In genomic region chr19:37360044-37360443, GRCm38 (mm10) we compare ENCODE assay signal across 19 mouse cellular contexts. TPM values are rescaled to one million over a fixed set of nuclear protein-coding genes. Genes with fewer than 3 reads are reported as not detected.
DNase-seq lines count a peak whose midpoint lies in the region; ATAC-seq and TF ChIP-seq lines count a peak whose summit lies in the region.
"Had no signal": no experiment of that assay in that cellular context is flagged by ENCODE, and none has a peak within 500 bp of the region (broad histone marks: within the 10 kb centered on the region; RNA-seq: fewer than 3 reads in every experiment).

No protein-coding gene starts in this region.

- TF ChIP-seq EP300 in MEL (IDR thresholded peaks at IDR 0.05; ENCODE audit: low read depth in 1 of 2, low read length in 2 of 2), result peak; percentile 65 to 71

- H3K9ac ChIP-seq in MEL (ENCODE audit: control insufficient read depth, low read depth, low read length, poor library complexity, severe bottlenecking), result no peak overlapping the region
- H3K9ac ChIP-seq: embryonic facial prominence, embryonic 12.5 days; forebrain, embryonic 13.5 days; forebrain, embryonic 15.5 days; forebrain, postnatal 0 days had no signal

- ATAC-seq in megakaryocyte progenitor cell, adult 5-6 weeks (replicated peaks; ENCODE audit: poor library complexity), result peak; percentile 83
- ATAC-seq: forebrain, embryonic 13.5 days; forebrain, embryonic 15.5 days; forebrain, postnatal 0 days had no signal

- no peak for TF ChIP-seq CTCF in MEL (IDR thresholded peaks at IDR 0.05 in 2 of 3, conservative IDR thresholded peaks at IDR 0.05 in 1 of 3; ENCODE audit: control insufficient read depth in 1 of 3, insufficient read depth in 1 of 3, low read depth in 2 of 3, low read length in 3 of 3, poor library complexity in 1 of 3, severe bottlenecking in 1 of 3)

- H3K79me2 ChIP-seq in MEL (ENCODE audit: control insufficient read depth, insufficient read depth, low read length, poor library complexity), result peaks cover 11% of the 10 kb centered on the region

- 73% methylated on average over 5 of the region's 5 CpGs for WGBS in embryonic facial prominence, embryonic 10.5 days

- no peak for TF ChIP-seq POLR2A in MEL (IDR thresholded peaks at IDR 0.05; ENCODE audit: control insufficient read depth in 1 of 2, insufficient read depth in 1 of 2, low read depth in 1 of 2, low read length in 2 of 2, poor library complexity in 1 of 2)

- no peaks in the 10 kb centered on the region for H3K27me3 ChIP-seq in MEL (ENCODE audit: control insufficient read depth in 1 of 2, insufficient read depth in 2 of 2, low read length in 2 of 2)
- H3K27me3 ChIP-seq in embryonic facial prominence, embryonic 10.5 days (replicated peaks; ENCODE audit: low read depth, poor library complexity, severe bottlenecking), result no peaks in the 10 kb centered on the region
- H3K27me3 ChIP-seq: embryonic facial prominence, embryonic 12.5 days; forebrain, embryonic 13.5 days; forebrain, embryonic 15.5 days had no signal

- DNase-seq in 416B (ENCODE audit: low read depth) (peak; percentile 73), MEL (ENCODE audit: low read depth, low spot score) (peak; percentile 55)
- DNase-seq in embryonic facial prominence, embryonic 10.5 days (ENCODE audit: low spot score), result no peak
- no peak for DNase-seq in lung, postnatal 10 days
- DNase-seq in gastrocnemius, adult 8-10 months (ENCODE audit: low spot score in 2 of 2), result no peak
- DNase-seq: adrenal gland, adult 2 months; adrenal gland, postnatal 10 days; adrenal gland, postnatal 25 days; cerebellum, adult 11-12 months; cerebellum, adult 2 months; cerebellum, adult 9-10 months; cerebellum, postnatal 10 days; cerebellum, postnatal 25 days; embryo, embryonic 11 days; forebrain, postnatal 0 days had no signal

- H3K9me3 ChIP-seq in MEL (replicated peaks; ENCODE audit: insufficient read depth, low read length), result no peaks in the 10 kb centered on the region
- no peaks in the 10 kb centered on the region for H3K9me3 ChIP-seq in embryonic facial prominence, embryonic 10.5 days
- H3K9me3 ChIP-seq: embryonic facial prominence, embryonic 12.5 days; forebrain, embryonic 13.5 days; forebrain, embryonic 15.5 days had no signal

- no peak overlapping the region; the same call in 1 of the 2 replicates for H3K27ac ChIP-seq in MEL (ENCODE audit: control insufficient read depth, low read depth, low read length)
- no peak overlapping the region for H3K27ac ChIP-seq in embryonic facial prominence, embryonic 10.5 days (replicated peaks)
- H3K27ac ChIP-seq: embryonic facial prominence, embryonic 12.5 days; forebrain, embryonic 13.5 days; forebrain, embryonic 15.5 days had no signal

- no peak for TF ChIP-seq RAD21 in MEL (IDR thresholded peaks at IDR 0.05; ENCODE audit: low read depth, low read length)

- no peak overlapping the region for H3K4me3 ChIP-seq in MEL (ENCODE audit: control insufficient read depth in 1 of 2, insufficient read depth in 1 of 2, low read depth in 2 of 2, low read length in 2 of 2)
- no peak overlapping the region for H3K4me3 ChIP-seq in embryonic facial prominence, embryonic 10.5 days
- H3K4me3 ChIP-seq: embryonic facial prominence, embryonic 12.5 days; forebrain, embryonic 13.5 days; forebrain, embryonic 15.5 days had no signal

- peaks cover 0 to 10% of the 10 kb centered on the region in 2 experiments; a peak in 2 of 4 replicates for H3K36me3 ChIP-seq in MEL (ENCODE audit: control insufficient read depth in 1 of 2, insufficient read depth in 2 of 2, low read length in 2 of 2)
- no peaks in the 10 kb centered on the region for H3K36me3 ChIP-seq in embryonic facial prominence, embryonic 10.5 days (replicated peaks)
- H3K36me3 ChIP-seq: embryonic facial prominence, embryonic 12.5 days; forebrain, embryonic 15.5 days had no signal

- H3K4me1 ChIP-seq in MEL (ENCODE audit: control insufficient read depth in 1 of 2, insufficient read depth in 2 of 2, low read length in 2 of 2), result peaks cover 5 to 6% of the 10 kb centered on the region in 2 experiments; a peak in 3 of 4 replicates
- 0 out of 2 replicates have a peak, but pooled peaks cover 4% of the 10 kb centered on the region for H3K4me1 ChIP-seq in embryonic facial prominence, embryonic 10.5 days
- H3K4me1 ChIP-seq: embryonic facial prominence, embryonic 12.5 days had no signal

TF ChIP-seq in MEL, 35 proteins besides CTCF, POLR2A, EP300 and RAD21:
- TF ChIP-seq MAZ (IDR thresholded peaks at IDR 0.05; ENCODE audit: low read depth, low read length), result no peak
- peak; percentile 73; the same call in 1 of the 2 replicates for TF ChIP-seq GATA1 (IDR thresholded peaks at IDR 0.05; ENCODE audit: low read depth, low read length)
- TF ChIP-seq E2F4 (IDR thresholded peaks at IDR 0.05; ENCODE audit: borderline replicate concordance, low read depth, low read length), result no peak
- no peak for TF ChIP-seq POLR2AphosphoS5 (IDR thresholded peaks at IDR 0.05; ENCODE audit: borderline replicate concordance, low read depth, low read length)
- no peak for TF ChIP-seq MXI1 (IDR thresholded peaks at IDR 0.05; ENCODE audit: low read depth, low read length)
- TF ChIP-seq TCF12 (IDR thresholded peaks at IDR 0.05; ENCODE audit: low read depth, low read length), result peak; percentile 40; the same call in 1 of the 2 replicates
- TF ChIP-seq MAX (IDR thresholded peaks at IDR 0.05; ENCODE audit: low read length), result no peak
- no peak for TF ChIP-seq CHD1 (IDR thresholded peaks at IDR 0.05; ENCODE audit: low read depth, low read length)
- TF ChIP-seq CHD2 (IDR thresholded peaks at IDR 0.05; ENCODE audit: low read length), result no peak
- no peak for TF ChIP-seq ZNF384 (IDR thresholded peaks at IDR 0.05; ENCODE audit: low read depth, low read length)
- no peak for TF ChIP-seq ZC3H11A (IDR thresholded peaks at IDR 0.05; ENCODE audit: low read depth, low read length)
- TF ChIP-seq TAL1 (IDR thresholded peaks at IDR 0.05; ENCODE audit: low read length), result peak; percentile 54
- no peak for TF ChIP-seq SIN3A (IDR thresholded peaks at IDR 0.05; ENCODE audit: low read length)
- TF ChIP-seq ETS1 (IDR thresholded peaks at IDR 0.05; ENCODE audit: low read depth, low read length), result peak; percentile 77
- TF ChIP-seq BHLHE40 (IDR thresholded peaks at IDR 0.05; ENCODE audit: borderline replicate concordance, low read depth, low read length), result no peak
- TF ChIP-seq NRF1 (IDR thresholded peaks at IDR 0.05; ENCODE audit: insufficient read depth, low read depth, low read length, poor library complexity, severe bottlenecking), result no peak
- no peak for TF ChIP-seq UBTF (IDR thresholded peaks at IDR 0.05; ENCODE audit: borderline replicate concordance, insufficient read depth, low read depth, low read length)
- TF ChIP-seq HCFC1 (IDR thresholded peaks at IDR 0.05; ENCODE audit: low read depth, low read length), result no peak
- no peak for TF ChIP-seq JUND (IDR thresholded peaks at IDR 0.05; ENCODE audit: low read depth, low read length)
- TF ChIP-seq MYB (IDR thresholded peaks at IDR 0.05; ENCODE audit: low read depth, low read length), result 0 out of 2 replicates have a peak, but pooled peaks have one; percentile 22
- no peak for TF ChIP-seq SMC3 (IDR thresholded peaks at IDR 0.05; ENCODE audit: low read depth, low read length)

RNA-seq across cellular contexts. Expression of gene Kif11, which starts 16.2 kb away (rescaled TPM):
- total RNA-seq in MEL (2012; rRNA removed), result 50.5 and 62.6 TPM in 2 replicates
- polyA plus RNA-seq in MEL (2012; ENCODE audit: insufficient read depth in 1 of 2, insufficient read length in 2 of 2, low read depth in 1 of 2, low replicate concordance in 2 of 2, missing spikeins in 1 of 2), result 10 to 100 TPM; 44.8 to 50.1 TPM
- total RNA-seq in megakaryocyte progenitor cell, adult 5-6 weeks (2015), result 113 and 116 TPM in 2 replicates
- total RNA-seq in megakaryocyte progenitor cell, adult 5-6 weeks (2017), result 160 and 187 TPM in 2 replicates
- 86.0 and 87.4 TPM in 2 replicates for polyA plus RNA-seq in embryonic facial prominence, embryonic 10.5 days (2016; fragmentation: Nextera tagmentation; extraction: Ambion mirVana)
- under 1 TPM; 0.12 to 0.22 (median 0.15) TPM for total RNA-seq in gastrocnemius, adult 8-10 months (2022)

RNA-seq across cellular contexts. Expression of gene Ide, which starts 22.4 kb away (rescaled TPM):
- 32.6 and 41.1 TPM in 2 replicates for total RNA-seq in MEL (2012; rRNA removed)
- polyA plus RNA-seq in MEL (2012; ENCODE audit: insufficient read depth in 1 of 2, insufficient read length in 2 of 2, low read depth in 1 of 2, low replicate concordance in 2 of 2, missing spikeins in 1 of 2), result 10 to 100 TPM; 76.8 to 87.5 TPM
- total RNA-seq in megakaryocyte progenitor cell, adult 5-6 weeks (2015), result 122 and 144 TPM in 2 replicates
- 79.5 and 103 TPM in 2 replicates for total RNA-seq in megakaryocyte progenitor cell, adult 5-6 weeks (2017)
- 40.9 and 49.6 TPM in 2 replicates for polyA plus RNA-seq in embryonic facial prominence, embryonic 10.5 days (2016; fragmentation: Nextera tagmentation; extraction: Ambion mirVana)
- 100 to 1,000 TPM; 104 to 119 (median 107) TPM for total RNA-seq in gastrocnemius, adult 8-10 months (2022)

Comparison
In these comparisons a context has a peak if more than half of its experiments do, and no peak if none do; other contexts are left out.
1. DNase-seq: peak in 416B (single experiment) and MEL (single experiment); none in embryonic facial prominence, embryonic 10.5 days (single experiment), lung, postnatal 10 days (single experiment) and gastrocnemius, adult 8-10 months (0 of 2).
2. RNA of gene Kif11, which starts 16.2 kb away (total RNA-seq): 113 to 187 TPM in megakaryocyte progenitor cell, adult 5-6 weeks and 50.5 to 62.6 TPM in MEL; 0.12 to 0.22 TPM in gastrocnemius, adult 8-10 months; every median in the first group is over 10 times any median in the second.